Mouse (Mus musculus) T-cell, adult 66 days (primary cell): ENCODE data around the gene Olfr491. TPM values are rescaled to one million over a fixed set of nuclear protein-coding genes. Genes with fewer than 3 reads are reported as not detected.

ENCODE experiments used
- total RNA-seq, 2 experiments: library from RNA; stranded (reverse); gene quantifications; 3 replicates in 1 of 2; 4 replicates in 1 of 2; pipeline ENCODE4 v1.2.4; 2023

Olfr491 gene
- not detected for total RNA-seq

DNA sequence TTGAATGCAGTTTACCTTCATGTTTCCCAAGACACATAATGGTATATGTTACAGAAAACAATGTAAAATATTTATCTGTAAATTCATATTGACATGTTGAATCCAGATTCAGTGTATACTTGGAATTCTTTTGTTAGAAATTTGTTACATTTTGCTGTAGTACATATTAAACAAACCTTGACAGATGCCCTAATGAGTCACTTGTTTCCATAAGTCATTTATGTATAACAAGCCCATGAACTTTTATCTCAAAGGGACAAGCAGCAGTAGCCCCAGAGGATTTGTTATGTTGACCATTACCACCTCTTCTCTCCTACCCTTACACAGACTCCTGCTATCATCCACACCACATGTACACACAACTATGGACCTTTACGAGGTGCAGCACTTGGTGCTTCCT lies at the start of gene Olfr491:
TSS of gene Olfr491 (plus strand) at position 301 of the 400 bp plus-strand sequence.

DNA sequence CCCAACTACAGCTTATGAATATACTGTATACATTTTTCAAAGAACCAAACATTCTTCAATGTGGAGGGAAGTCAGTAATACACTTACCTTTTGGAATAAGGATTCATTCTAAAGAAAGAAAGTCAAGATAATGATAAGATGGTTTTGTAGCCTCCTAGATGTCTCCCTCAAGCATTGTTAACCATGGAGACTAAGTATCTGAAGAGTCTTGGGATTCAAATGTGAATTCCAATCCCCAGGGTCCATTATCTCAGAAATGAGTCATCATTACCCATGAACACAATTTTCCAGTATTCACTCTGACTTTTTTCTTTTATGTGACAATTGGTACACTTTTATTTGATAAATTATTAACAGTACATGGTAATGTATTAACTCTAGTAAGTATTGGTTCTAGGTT lies 24.4 kb upstream of the Olfr491 start, which contains the start of gene Olfr490:
TSS of gene Olfr490 (minus strand) at position 101 of the 400 bp plus-strand sequence.

DNA sequence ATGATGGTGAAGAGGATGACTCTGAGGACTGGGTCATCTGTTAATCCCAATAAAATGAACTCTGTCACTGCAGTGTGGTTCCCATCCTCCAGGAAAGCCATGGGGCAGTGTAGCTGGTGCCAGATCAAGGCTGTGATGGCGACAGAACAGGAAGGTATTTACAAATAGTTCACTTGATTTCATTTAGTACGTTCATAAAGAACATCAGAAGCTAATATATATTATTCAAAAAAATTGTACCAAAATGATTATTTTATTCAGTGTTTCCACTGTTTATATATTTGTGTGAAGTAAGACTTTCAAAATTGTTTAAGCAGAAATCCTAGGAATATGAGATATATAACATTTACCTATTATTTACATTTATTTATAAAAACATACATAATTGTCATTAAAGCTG lies 10.3 kb downstream of the Olfr491 start, which contains the start of gene Olfr492:
TSS of gene Olfr492 (minus strand) at position 101 of the 400 bp plus-strand sequence.

DNA sequence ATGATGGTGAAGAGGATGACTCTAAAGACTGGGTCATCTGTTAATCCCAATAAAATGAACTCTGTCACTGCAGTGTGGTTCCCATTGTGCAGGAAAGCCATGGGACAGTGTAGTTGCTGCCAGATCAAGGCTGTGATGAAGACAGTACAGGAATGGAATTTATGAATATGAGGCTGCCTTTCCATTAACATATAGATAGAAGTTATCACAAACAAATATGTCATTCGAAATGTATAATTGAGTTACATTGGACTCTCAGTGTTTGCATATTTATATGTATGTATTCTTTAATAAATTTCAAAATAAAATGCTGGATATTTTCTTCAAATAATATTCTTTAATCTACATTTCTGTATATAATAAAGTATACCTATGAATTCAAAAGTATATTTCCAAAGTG lies 33.6 kb downstream of the Olfr491 start, which contains the start of gene Olfr493:
TSS of gene Olfr493 (minus strand) at position 101 of the 400 bp plus-strand sequence.

DNA sequence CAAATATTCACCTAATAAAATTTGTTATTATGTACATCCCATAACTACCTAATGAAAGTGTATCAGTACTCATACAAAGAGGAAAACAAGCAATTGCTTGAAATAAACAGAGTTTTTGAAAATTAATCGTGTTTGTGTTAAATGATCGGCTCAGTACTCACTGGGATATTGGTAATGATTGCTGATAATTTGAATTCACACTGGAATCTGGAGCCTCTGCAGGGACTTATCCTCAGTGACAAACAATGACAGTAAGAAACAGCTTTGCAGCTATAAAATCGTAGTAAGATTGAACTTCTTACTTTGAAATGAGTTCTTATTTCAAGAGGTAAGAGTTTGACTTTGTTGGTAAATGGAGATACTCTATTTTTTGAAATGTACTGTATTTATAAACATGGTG lies 51.8 kb downstream of the Olfr491 start, which contains the start of gene Olfr494:
TSS of gene Olfr494 (plus strand) at position 301 of the 400 bp plus-strand sequence.

Other genes starting within 250 kb of the Olfr491 start
- not detected for gene Olfr480, start 246.1 kb upstream of the Olfr491 start, total RNA-seq
- not detected for gene Olfr481, start 233.6 kb upstream of the Olfr491 start, total RNA-seq
- gene Olfr482, start 215.9 kb upstream of the Olfr491 start, total RNA-seq = 1 to 10 TPM; 1.8 to 2.3 TPM
- not detected for gene Olfr483, start 212.6 kb upstream of the Olfr491 start, total RNA-seq
- gene Olfr484, start 186.0 kb upstream of the Olfr491 start, total RNA-seq = not detected
- gene Olfr485, start 153.6 kb upstream of the Olfr491 start, total RNA-seq = not detected
- gene Olfr486, start 140.7 kb upstream of the Olfr491 start, total RNA-seq = not detected
- not detected for gene Olfr487, start 98.8 kb upstream of the Olfr491 start, total RNA-seq
- gene Olfr488, start 55.1 kb upstream of the Olfr491 start, total RNA-seq = not detected
- not detected for gene Olfr490, start 24.5 kb upstream of the Olfr491 start, total RNA-seq
- not detected for gene Olfr492, start 10.2 kb downstream of the Olfr491 start, total RNA-seq
- gene Olfr493, start 33.5 kb downstream of the Olfr491 start, total RNA-seq = not detected
- not detected for gene Olfr494, start 51.9 kb downstream of the Olfr491 start, total RNA-seq
- not detected for gene Olfr495, start 79.7 kb downstream of the Olfr491 start, total RNA-seq
- gene Olfr497, start 107.0 kb downstream of the Olfr491 start, total RNA-seq = not detected
- gene Olfr498, start 151.9 kb downstream of the Olfr491 start, total RNA-seq = not detected
- gene Olfr502, start 211.6 kb downstream of the Olfr491 start, total RNA-seq = not detected
- gene Olfr503, start 231.1 kb downstream of the Olfr491 start, total RNA-seq = not detected